Mouse (Mus musculus): ENCODE measurements around the gene Cfap43.

Gene Cfap43

DNA sequence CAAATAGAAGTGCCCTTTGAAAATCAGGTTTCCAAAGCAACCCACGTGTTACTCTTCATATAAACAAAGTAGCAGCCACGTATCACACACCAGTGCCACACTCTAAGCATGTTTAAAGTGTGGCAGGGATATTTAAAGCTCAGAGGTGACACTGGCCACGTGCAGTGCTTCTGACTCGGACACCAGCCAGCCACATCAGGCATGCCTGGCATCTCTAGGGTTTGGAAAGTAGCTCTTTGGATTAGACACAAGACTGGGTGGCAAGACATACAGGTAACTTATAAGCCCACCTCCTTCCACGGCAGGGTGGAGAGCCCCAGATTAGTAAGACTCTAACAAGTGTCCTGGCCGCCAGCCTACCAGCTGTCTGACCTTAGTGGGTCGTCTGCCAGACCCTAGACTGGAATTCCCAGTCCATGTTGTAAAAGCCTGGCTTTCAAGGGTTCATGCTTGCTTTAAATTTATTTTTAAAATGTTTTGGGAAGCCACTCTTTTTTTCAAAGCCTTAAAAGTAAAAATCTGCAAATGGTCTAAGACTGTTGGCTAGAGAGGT is 33.8 kb downstream of the Cfap43 start:
- peak; percentile 62 for DNase-seq (ENCODE audit: low spot score)

DNA sequence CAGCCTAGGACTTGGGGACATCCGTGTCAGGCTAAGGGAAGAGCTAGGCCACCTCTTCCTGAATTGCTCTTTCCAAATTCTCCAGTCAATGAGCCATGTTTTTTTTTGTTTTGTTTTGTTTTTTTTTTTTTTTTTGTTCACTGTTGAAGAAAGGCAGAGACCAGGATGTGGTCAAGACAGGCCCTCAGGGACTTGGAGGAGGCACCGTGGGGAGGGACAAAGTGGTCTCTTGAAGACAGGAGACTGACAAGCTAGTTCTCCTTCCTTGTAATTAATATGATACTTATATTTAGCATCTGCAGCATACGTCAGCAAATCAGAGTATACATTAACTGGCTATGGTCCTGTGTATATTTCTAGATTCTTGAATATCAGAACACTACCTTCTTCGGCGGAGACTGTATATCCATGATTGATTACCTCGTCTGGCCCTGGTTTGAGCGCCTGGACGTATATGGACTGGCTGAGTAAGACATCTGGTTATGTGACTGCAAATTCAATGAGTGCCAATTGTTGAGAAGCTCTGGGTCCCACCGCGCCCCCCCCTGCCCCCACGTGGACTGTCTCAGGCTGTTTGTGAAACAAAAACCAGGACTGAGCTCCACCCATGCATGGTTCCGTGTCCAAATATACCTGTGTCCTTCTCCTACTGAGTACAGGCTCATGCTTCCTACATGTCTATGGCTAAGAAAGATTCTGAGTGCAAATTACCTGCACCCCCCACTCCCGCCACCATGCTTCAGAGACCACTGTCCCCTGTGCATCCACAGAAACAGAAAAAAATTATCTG is 34.6 kb downstream of the Cfap43 start:
- DNase-seq (ENCODE audit: low spot score): no peak

DNA sequence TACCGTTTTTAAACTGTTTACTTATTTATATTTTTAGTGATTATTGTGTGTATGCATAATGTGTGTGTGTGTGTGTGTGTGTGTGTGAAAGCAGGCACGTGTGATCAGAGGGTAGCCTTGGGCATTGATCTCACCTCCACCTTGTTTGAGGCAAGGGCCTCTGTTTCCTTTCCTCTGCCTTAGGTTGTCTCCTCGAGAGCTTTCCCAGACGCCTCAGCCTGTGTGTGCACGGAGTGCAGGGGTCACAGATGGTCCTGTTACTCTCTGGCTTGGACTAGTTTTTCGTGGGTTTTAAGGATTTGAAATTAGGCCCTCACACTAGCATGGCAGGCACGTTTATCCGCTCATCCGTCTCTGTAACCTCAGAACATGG is 36.2 kb downstream of the Cfap43 start:
- DNase-seq (ENCODE audit: low spot score): no peak

DNA sequence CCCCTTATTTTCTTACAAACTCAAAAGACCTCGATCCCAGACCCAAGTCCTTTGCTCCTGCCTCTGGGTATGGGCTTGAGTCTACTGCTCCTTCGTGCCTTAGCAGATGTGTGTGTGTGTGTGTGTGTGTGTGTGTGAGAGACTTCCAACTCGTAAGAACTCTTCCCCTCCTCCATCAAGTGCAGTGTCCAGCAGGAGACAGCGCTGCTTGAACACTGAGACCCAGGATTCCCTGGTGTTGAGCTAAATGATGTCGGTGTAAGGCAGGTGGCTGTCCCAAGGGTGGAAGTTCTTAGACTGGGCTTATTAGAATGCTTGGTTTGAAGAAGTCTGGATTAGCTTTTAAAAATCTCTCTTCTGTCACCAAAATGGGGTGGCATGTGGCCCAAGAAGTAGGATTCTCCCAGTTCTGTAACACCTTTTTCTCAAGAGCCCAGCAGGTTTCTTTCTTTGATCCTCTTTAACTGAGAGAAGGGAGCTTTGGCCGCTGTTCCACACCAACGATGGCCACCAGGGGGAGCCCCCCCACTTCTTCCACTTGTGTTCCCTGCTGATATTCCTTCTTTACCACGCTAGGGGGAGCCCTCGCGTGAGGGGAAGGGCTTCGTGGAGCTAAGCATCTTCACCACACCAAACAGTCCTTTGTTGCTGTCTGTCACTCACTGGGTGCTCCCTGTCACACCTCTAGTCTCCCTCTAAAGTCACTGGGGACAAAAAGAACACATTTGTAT is 36.8 kb downstream of the Cfap43 start:
- peak; percentile 80 for DNase-seq (ENCODE audit: low spot score)

DNA sequence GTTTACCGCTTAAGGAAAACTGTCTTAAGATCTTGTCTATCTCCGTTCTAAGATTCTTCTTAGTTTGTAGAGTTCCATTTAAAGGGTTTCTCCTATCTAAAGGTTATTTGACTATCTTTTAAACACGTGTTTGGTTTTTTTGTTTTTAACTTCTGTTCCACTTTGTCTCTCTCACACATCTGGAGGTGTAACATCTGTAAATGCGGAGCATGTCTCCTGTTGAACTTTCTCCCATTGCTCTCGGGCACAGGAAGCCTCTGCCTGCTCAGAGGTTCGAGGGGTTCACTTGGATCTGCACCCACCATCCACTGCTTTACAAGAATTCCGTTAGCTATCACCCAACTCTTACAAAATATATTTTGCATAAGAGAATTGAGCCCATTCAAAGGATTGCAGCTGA is 37.5 kb downstream of the Cfap43 start:
- DNase-seq (ENCODE audit: low spot score): no peak

DNA sequence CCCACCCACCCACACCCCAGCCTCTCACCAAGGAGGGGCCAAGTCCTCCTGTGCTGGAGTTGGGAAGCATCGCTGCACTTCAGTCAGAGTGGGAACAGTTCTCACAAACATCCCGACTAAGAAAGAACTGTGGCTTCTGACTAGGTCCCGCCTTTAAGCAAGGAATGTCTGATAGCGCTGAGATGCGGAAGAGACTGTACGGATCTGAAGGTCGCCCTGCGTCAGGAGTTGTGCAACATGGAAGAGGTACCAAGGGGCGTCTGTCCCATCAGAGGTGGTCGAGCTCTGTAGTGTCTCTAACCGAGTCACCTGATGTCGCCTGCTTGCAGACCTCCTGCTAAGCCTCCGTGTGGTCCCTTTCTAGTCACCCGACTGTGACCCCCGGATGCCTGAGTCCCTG is 42.8 kb downstream of the Cfap43 start:
- no peak for DNase-seq (ENCODE audit: low spot score)

DNA sequence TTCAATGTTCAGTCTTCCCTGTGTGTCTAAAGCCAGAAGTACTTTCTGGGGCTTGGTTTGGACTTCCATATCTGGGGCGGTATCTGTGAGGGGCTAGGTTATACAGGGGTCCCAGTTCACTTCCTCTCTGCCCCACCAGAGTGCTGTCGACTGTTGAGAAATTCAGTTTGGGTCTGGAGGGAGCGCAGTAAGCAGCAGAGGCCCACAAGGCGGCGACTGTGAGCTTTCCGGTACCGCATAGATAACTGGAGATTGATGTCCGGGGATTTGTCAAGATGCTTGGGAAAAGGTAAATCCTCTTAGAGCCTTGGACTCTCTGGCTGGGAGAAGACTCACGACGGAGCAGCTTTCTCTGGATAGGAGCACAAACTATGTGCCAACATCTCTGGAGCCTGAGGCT is 47.6 kb downstream of the Cfap43 start:
- DNase-seq (ENCODE audit: low spot score): no peak

DNA sequence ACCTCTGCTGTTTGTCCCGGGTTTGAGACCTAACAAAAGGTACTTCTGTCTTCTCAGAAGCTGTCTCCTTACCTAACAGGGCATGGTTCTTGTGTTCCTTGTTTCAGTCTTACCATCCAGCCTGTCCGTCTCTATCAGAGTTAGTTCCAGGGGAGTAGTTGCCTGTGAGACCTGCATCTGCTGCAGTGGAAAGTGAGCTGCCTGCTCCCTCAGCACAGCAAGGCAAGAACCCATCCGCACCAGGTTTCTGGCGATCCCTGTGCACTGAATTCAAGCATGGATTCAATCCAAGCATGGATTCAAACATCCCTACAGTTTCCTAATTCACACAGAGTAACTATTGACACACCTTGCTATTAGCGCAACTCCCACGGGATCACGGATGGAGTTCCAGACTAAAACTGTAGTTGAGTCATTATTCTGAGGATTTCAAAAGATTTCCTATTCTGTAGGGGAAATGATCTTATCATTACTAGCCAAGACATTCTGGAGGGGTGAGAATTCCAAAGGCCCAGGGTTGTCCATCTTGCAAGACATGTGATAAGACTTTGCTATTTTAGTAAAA is 48.9 kb downstream of the Cfap43 start:
- DNase-seq (ENCODE audit: low spot score): no peak

DNA sequence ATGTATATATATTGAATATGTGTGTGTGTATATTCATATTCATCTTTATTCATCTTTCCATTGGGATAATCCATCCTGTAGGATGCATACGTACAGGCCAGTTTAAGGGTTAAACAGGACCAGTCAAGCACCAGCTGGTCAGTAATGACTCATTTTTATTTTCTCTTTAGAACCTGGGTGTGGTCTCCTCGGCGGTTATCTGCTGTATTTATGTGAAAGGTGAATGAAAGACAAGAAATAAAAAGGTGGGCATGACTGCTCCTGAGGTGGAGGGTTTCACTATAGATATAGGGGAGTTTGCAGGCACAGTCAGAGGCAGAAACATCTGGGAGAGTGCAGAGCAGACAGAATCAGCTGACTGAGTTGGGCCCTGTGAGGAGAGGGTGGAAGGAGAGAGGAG is 49.6 kb downstream of the Cfap43 start:
- no peak for DNase-seq (ENCODE audit: low spot score)

DNA sequence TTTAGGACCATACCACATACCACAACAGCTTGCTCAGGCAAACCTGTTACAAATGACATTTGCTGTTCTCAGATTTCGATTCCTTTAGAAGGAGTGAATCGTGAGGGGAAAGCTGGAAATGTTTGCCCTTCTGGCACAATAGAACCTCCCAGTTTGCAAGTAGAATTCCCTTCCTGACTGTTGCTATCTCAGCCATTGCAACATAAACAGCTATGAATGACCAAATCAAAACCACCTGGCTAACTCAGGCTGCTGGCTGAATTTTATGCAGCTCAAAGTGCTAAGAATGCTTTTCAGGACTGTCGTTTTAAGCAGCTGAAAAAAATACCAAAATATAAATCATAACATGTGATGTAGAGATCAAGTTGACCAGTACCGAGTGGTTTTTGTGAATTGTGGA is 50.1 kb downstream of the Cfap43 start:
- no peak for DNase-seq (ENCODE audit: low spot score)

DNA sequence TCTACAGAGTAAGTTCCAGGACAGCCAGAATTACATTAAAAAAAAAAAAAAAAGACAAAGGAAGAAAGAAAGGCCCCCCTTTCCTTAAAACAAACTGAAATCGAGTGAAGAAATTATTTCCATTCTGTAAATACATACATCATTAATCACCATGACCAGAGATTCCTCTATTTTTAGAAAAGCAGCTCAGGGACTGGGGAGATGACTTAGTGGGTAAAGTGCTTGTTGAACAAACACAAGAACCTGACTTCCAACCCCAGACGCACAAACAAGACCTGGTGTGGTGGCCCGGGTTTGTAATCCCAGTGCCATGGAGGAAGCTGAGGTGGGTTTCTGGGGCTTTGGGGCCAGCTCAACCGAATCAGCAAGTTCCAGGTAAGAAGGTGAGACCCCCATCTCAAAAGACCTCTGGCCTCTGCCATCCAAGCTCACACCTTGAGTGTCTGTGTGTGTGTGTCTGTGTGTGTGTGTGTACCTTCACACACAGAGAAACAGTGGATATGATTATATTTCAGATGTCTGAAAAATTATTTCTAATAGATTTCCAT is 51.4 kb downstream of the Cfap43 start:
- DNase-seq (ENCODE audit: low spot score): no peak

DNA sequence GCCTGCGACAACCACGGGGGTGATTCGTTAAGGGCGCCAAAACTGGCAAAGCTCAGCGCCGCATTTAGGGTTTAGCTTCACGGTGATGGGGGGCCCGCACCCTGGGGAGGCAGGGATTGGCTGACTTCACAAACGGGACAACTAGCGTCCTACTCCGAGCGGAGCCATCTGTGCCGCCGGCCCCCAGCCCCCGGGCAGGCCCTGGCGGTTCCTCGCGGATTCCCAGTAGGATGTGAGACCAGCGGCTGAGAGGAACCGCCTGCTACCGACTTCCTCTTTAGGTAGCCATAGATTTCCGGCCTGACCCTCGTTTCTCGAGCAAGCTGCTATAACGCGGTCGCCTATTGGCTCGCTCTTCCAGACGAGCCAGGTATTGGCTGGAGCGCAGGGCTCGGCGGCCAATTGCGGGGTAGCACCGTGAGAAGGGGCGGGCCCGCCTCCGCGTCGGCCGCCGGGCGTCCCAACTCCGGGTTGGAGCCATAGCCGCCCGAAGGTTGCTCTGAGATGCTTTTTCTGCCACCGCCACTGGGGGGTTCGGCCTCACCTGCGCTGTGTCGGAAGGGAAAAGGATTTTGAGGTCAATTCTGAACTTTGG is 53.6 kb downstream of the Cfap43 start, which contains the start of gene Gsto2:
TSS of gene Gsto2 (plus strand) at position 182 of the 595 bp plus-strand sequence.
- DNase-seq (ENCODE audit: low spot score): peak; percentile 95

DNA sequence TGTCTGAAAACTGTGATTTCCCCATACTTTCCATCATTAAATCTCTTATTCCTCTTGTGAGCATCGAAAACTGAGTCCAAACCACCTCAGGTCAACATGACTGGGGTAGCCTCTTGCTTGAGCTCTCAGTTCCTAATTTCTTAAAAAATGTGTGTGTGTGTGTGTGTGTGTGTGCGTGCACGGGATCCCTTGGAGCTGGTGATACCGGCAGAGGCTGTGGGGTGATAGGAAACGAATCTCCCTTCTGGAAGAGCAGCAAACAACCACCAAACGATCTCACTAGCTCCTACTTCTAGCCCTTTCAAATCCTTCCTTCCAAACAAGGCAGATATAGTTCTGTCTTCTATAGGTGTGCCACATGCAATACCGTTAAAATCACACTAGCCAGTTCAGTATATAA is 54.4 kb downstream of the Cfap43 start:
- DNase-seq (ENCODE audit: low spot score): no peak

DNA sequence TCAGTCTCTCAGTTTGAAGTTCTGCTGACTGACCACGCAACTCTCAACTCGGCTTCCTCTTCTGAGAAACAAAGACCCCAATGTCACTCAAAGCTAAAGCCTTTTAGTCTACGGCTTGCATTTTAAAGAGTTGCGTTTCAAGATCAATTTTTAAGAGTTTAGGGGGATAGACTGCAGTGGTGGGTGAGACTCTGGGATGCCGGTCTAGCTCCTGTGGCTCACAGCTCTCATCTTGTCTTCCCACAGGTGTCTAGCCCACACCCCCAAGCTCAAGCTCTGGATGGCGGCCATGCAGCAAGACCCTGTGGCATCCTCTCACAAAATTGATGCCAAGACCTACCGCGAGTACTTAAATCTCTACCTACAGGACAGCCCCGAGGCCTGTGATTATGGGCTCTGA is 55.0 kb downstream of the Cfap43 start:
- no peak for DNase-seq (ENCODE audit: low spot score)

DNA sequence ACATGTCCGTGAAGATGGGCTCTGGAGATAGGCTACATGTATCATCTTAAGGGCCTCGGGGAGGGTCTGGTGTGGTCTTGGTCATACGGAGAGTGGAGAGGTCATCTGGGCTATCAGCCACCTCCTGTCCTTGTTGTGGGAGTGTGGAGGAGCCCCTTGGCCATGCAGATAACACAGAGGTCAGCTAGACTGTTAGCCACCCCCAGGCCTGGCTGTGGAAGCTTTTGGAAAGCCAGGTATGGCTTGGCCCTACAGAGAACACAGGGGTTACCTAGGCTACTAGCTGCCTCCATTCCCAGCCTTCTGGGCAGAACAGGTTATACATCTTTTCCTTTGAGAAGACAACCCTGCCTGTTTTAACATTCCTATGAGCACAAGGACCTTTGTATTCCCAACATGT is 56.5 kb downstream of the Cfap43 start:
- no peak for DNase-seq (ENCODE audit: low spot score)

DNA sequence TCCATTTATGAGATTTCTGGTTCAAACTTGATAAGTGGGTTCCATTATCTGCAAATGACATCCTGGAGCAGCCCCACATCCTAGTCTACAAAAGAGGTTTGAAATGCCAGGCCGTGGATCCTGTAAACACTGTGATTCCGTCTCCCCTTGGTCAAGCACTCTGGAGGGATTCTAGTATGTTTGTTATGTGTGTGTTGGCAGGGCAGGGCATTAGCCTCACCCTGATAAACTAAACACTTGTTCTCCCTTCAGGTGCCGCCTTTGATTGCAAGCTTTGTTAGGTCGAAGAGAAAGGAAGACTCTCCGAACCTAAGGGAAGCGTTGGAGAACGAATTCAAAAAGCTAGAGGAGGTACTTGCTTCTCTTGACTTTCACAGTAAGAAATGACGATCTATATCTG is 59.9 kb downstream of the Cfap43 start:
- peak; percentile 39 for DNase-seq (ENCODE audit: low spot score)

DNA sequence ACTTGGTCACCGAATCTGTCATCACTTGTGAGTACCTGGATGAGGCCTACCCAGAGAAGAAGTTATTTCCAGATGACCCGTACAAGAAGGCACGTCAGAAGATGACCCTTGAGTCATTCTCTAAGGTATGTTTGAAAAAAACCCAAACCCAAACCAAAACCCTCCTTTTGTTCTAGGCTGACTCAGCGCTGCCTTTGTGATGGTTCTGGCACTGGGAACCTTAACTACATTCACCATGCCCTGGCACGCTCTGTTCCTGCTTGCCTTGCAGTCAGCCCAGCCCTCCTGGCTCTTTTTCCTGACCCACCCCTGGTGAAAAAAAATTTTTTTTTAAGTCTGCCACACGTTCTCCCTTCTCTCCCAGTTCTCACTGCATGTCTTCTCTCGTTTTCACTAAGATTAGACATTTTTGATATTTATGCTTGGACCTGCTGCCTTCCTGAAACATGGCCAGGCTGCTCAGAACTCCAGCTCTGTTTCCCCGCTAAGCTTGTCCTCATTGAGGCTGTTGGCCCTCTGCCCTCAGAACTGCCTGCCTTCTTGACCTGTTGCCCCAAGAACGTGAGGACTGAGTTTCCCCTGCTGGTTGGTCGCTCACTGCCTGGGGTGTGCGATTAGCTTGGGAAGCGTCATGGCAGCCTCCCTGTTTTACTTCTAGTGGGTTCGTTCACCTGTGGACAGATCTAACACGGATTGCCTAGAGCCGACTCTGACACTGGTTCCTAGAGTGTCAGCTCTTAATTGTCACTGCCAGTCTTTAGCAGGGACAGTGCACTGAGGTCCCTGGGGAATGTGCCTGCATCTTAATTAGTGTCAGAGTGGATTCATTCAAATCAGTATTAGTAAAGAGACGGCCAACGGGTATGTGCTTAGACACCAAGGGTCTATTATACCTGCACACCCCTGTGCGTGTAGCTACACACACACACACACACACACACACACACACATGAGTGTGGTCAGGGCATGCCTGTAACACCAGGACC is 60.8 kb downstream of the Cfap43 start:
- DNase-seq (ENCODE audit: low spot score): peak; percentile 75

DNA sequence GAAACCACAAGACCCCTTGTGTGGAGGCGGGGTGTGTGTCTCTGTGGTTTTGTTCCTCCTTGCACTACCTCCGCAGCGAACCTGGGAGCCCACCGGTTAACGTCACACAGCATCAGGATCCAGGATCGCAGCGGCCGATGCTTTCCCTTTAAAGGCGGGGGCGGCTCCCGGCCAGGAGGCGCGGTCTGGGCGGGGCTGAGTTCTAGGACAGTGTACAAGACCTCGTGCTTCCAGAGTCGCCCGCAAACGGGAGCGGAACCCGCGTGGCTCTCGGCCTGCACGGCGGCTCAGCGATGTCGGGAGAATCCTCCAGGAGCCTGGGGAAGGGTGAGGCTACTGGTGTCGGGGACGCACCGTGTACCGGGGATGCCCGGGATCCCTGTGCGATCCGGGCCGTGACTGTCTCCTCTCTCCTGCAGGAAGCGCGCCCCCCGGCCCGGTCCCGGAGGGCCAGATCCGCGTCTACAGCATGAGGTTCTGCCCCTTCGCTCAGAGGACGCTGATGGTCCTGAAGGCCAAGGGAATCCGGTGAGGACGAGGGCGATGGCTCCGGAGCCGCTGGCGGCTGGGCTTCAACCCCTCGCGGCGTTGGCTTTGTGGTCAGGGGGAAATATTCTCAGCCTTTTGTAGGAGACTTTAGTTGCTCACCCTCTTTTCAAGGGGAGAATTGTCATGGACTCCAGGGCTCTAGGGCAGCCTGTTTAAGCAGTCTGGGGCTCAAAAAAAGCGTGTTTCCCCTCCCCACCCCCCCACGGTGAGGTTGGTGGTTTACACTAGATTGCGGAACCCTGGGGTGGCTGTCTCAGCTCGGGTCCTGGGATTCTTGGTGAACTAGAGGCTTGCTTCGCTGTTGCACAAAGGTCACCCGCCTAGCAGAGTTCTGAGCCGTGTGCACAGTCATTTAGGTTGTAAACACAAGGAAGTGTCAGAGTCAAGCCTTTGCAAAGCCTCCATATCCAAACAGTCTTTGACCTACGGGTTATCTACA is 64.0 kb downstream of the Cfap43 start, which contains the start of gene Gsto1:
TSS of gene Gsto1 (plus strand) at position 175 of the 988 bp plus-strand sequence.
- peak; percentile 89 for DNase-seq (ENCODE audit: low spot score)

DNA sequence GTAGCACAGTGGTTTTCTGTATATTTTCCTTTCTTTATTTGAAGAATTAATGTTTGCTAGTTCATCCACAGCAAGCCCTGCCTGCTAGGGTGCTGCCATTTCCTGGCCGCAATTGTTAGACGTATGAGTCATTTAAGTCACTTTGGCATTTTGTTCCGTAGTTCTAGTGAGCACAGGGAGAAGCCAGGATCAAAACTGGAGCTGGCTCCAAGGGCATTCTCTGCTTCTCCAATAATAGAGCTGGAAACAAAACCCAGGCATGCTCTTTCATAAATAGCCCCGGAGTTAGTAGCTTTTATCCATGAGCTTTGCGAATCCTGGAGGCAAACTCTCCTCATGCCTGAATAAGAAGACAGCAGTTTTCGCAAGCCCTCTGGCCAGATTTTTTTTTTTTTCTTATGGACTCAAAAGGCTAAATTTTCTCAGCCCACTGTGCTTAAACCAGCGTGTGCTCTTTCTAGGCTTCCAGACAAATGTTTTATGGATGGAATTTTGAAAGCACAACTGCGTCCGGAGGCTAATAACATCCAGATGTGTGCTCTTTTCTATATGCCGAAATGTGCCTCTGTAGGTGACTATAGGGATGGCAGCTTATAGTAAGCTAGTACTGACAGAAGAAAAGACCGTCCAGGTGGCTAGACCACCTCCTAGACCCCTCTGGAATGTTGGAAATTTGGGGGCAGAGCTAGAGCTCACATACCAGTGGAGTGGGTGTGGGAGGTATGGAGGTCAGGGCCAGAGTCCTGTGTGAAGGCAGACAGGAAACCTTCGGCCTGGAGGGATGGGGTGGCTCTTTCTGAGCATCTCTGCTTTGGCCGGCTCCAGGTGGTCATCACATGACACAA is 64.9 kb downstream of the Cfap43 start:
- no peak for DNase-seq (ENCODE audit: low spot score)
